Mouse (Mus musculus) heart, adult 2 months (tissue): ENCODE measurements around the gene Arid5b. TPM values are rescaled to one million over a fixed set of nuclear protein-coding genes. Genes with fewer than 3 reads are reported as not detected.

ENCODE experiments used
- DNase-seq, 2 experiments: peaks; one replicate each; pipeline ENCODE4 v3.0.0; 2021
- H3K27ac ChIP-seq: fragments of 200-600 bp; 2 replicates; pipeline ENCODE4 v1.8.1; 2022
- H3K27me3 ChIP-seq: fragments of 200-500 bp; 2 replicates; pipeline ENCODE4 v1.6.1; 2012; ENCODE audit warnings: mild to moderate bottlenecking, low read length, inconsistent platforms, mixed read lengths; ENCODE audit not compliant: control insufficient read depth, insufficient read depth
- H3K36me3 ChIP-seq: fragments of 200-500 bp; 2 replicates; pipeline ENCODE4 v1.6.1; 2012; ENCODE audit warnings: low read length, inconsistent platforms; ENCODE audit not compliant: control insufficient read depth, insufficient read depth
- H3K4me1 ChIP-seq: fragments of 200-500 bp; 2 replicates; pipeline ENCODE4 v1.6.1; 2011; ENCODE audit warnings: low read length; ENCODE audit not compliant: control insufficient read depth, insufficient read depth
- H3K4me3 ChIP-seq: fragments of 200-600 bp; 2 replicates; pipeline ENCODE4 v1.8.1; 2022
- H3K79me2 ChIP-seq: fragments of 200-500 bp; replicated peaks from 2 replicates; pipeline ENCODE4 v1.6.1; 2012; ENCODE audit warnings: mild to moderate bottlenecking, inconsistent platforms, low read length, moderate library complexity, mixed read lengths; ENCODE audit not compliant: control insufficient read depth, insufficient read depth
- H3K9ac ChIP-seq: fragments of 200-500 bp; 2 replicates; pipeline ENCODE4 v1.6.1; 2012; ENCODE audit warnings: low read depth, mild to moderate bottlenecking, control low read depth, inconsistent platforms, low read length, mixed read lengths
- CTCF ChIP-seq: fragments of 200-600 bp; IDR thresholded peaks from 2 replicates; pipeline ENCODE4 v1.8.1; 2022; ENCODE audit warnings: antibody characterized with exemption, mild to moderate bottlenecking, moderate library complexity
- EP300 ChIP-seq: fragments of 200-500 bp; IDR thresholded peaks from 2 replicates; pipeline ENCODE4 v1.6.1; 2011; ENCODE audit warnings: low read depth, low read length, control low read depth; ENCODE audit not compliant: insufficient read depth
- POLR2A ChIP-seq: fragments of 200-500 bp; IDR thresholded peaks from 2 replicates; pipeline ENCODE4 v1.6.1; 2011; ENCODE audit warnings: mild to moderate bottlenecking, low read depth, low read length, control low read depth; ENCODE audit not compliant: insufficient read depth
- WGBS: fragments of 180-500 bp; shearing (Covaris S2); methylation state at CpG from one replicate; pipeline ENCODE4 v1.1.7; 2018; 5-methylcytosine and 5-hydroxymethylcytosine counted together
- intact Hi-C: fragments of 180-260 bp; cut with DNase I; formaldehyde crosslinking; loops from one replicate; pipeline ENCODE4 v1.15.1; 2025
- polyA plus RNA-seq: library from polyadenylated mRNA; depleted of rRNA; stranded (reverse); fragments of >200 nt; gene quantifications from 2 replicates; pipeline ENCODE4 v1.2.3, GENCODE M21; 2012
- total RNA-seq, 2 experiments: library from RNA; stranded (reverse); gene quantifications; 2 replicates each; pipeline ENCODE4 v1.2.3; 2021

Arid5b gene
- total and polyA plus RNA-seq, 3 experiments: 6.3 to 22.5 (median 21.1) TPM

GRCm38 (mm10) chr10:68071041-68071440 lies 207.5 kb downstream of the Arid5b start:
- DNase-seq: no peak
- Histone ChIP-seq H3K4me3 (no peak overlapping the region), H3K4me1 (no peaks in the 10 kb centered on the region; the same call in 1 of the 2 replicates), H3K27me3 (no peaks in the 10 kb centered on the region), H3K9ac (no peak overlapping the region), H3K27ac (no peak overlapping the region), H3K36me3 (no peaks in the 10 kb centered on the region), H3K79me2 (no peaks in the 10 kb centered on the region)
- WGBS: 87% methylated on average over 7 of the region's 7 CpGs
- intact Hi-C loops: no loop called here
- TF ChIP-seq POLR2A (no peak), EP300 (no peak), CTCF (no peak)

GRCm38 (mm10) chr10:68068426-68068825 lies 210.1 kb downstream of the Arid5b start:
- Histone ChIP-seq H3K27me3 (no peaks in the 10 kb centered on the region), H3K4me1 (peaks cover 3% of the 10 kb centered on the region), H3K27ac (no peak overlapping the region; the same call in 1 of the 2 replicates), H3K79me2 (no peaks in the 10 kb centered on the region), H3K9ac (no peak overlapping the region), H3K36me3 (peaks cover 5% of the 10 kb centered on the region; the same call in 1 of the 2 replicates), H3K4me3 (no peak overlapping the region)
- TF ChIP-seq POLR2A: no peak
- TF ChIP-seq EP300: no peak
- no peak for TF ChIP-seq CTCF
- intact Hi-C loops: no loop called here
- DNase-seq: no peak
- WGBS: 64% methylated on average over 8 of the region's 8 CpGs

- intact Hi-C loops: no loop called here
- Histone ChIP-seq H3K4me3 (no peak overlapping the region), H3K79me2 (no peaks in the 10 kb centered on the region), H3K27me3 (no peaks in the 10 kb centered on the region), H3K27ac (no peak overlapping the region; the same call in 1 of the 2 replicates), H3K4me1 (peaks cover 3% of the 10 kb centered on the region), H3K36me3 (peaks cover 5% of the 10 kb centered on the region; the same call in 1 of the 2 replicates), H3K9ac (no peak overlapping the region)
- TF ChIP-seq POLR2A: no peak
- TF ChIP-seq EP300: no peak
- TF ChIP-seq CTCF: no peak
- WGBS: 33% methylated on average over 5 of the region's 5 CpGs
- DNase-seq: no peak
Observed at GRCm38 (mm10) chr10:68067961-68068360, 210.6 kb downstream of the Arid5b start.

GRCm38 (mm10) chr10:68066173-68066572 lies 212.4 kb downstream of the Arid5b start:
- peaks cover 3% of the 10 kb centered on the region for H3K4me1 ChIP-seq
- intact Hi-C loops: no loop called here
- H3K36me3 ChIP-seq: peaks cover 5% of the 10 kb centered on the region; the same call in 1 of the 2 replicates
- no peaks in the 10 kb centered on the region for H3K79me2 ChIP-seq
- no peak overlapping the region for H3K27ac ChIP-seq
- WGBS: 69% methylated on average over 5 of the region's 5 CpGs
- H3K4me3 ChIP-seq: no peak overlapping the region
- no peak for DNase-seq
- H3K27me3 ChIP-seq: no peaks in the 10 kb centered on the region
- TF ChIP-seq CTCF: no peak
- no peak for TF ChIP-seq EP300
- no peak for TF ChIP-seq POLR2A
- no peak overlapping the region for H3K9ac ChIP-seq

- no peak for DNase-seq
- Histone ChIP-seq H3K36me3 (peaks cover 5% of the 10 kb centered on the region; the same call in 1 of the 2 replicates), H3K4me3 (no peak overlapping the region), H3K27ac (no peak overlapping the region), H3K9ac (no peak overlapping the region), H3K27me3 (no peaks in the 10 kb centered on the region), H3K79me2 (no peaks in the 10 kb centered on the region), H3K4me1 (peaks cover 3% of the 10 kb centered on the region)
- intact Hi-C loops: loop anchor here (5.0 kb wide), 1 partner anchor 83 kb away; no protein-coding TSS in a partner anchor
- WGBS: 93% methylated on average over 10 of the region's 10 CpGs
- TF ChIP-seq CTCF (no peak), POLR2A (no peak), EP300 (no peak)
Observed at GRCm38 (mm10) chr10:68064571-68064970, 214.0 kb downstream of the Arid5b start.

GRCm38 (mm10) chr10:68063806-68064545 lies 214.6 kb downstream of the Arid5b start:
- H3K79me2 ChIP-seq: no peaks in the 10 kb centered on the region
- intact Hi-C loops: loop anchor here (5.0 kb wide), 1 partner anchor 83 kb away; no protein-coding TSS in a partner anchor
- H3K9ac ChIP-seq: no peak overlapping the region; the same call in 1 of the 2 replicates
- DNase-seq: peak in 1 of 2 experiments; percentile 30
- H3K4me1 ChIP-seq: peaks cover 3% of the 10 kb centered on the region
- peaks cover 5% of the 10 kb centered on the region; the same call in 1 of the 2 replicates for H3K36me3 ChIP-seq
- peak overlapping the region; percentile 52 for H3K27ac ChIP-seq
- WGBS: 33% methylated on average over 8 of the region's 8 CpGs
- no peaks in the 10 kb centered on the region for H3K27me3 ChIP-seq
- peak overlapping the region; percentile 7; the same call in 1 of the 2 replicates for H3K4me3 ChIP-seq
- no peak for TF ChIP-seq POLR2A
- no peak for TF ChIP-seq EP300
- TF ChIP-seq CTCF: no peak
